Mouse (Mus musculus): Measurements from ENCODE around the gene Donson. TPM values are rescaled to one million over a fixed set of nuclear protein-coding genes. Genes with fewer than 3 reads are reported as not detected.
"Not testable (repeated sequence)": the region's sequence is repeated elsewhere in the genome, so short reads cannot be mapped to it uniquely, and the experiment has no call there.

Gene Donson
- polyA plus RNA-seq, 1 experiment from 2014 or later, result 5.4 TPM

DNA sequence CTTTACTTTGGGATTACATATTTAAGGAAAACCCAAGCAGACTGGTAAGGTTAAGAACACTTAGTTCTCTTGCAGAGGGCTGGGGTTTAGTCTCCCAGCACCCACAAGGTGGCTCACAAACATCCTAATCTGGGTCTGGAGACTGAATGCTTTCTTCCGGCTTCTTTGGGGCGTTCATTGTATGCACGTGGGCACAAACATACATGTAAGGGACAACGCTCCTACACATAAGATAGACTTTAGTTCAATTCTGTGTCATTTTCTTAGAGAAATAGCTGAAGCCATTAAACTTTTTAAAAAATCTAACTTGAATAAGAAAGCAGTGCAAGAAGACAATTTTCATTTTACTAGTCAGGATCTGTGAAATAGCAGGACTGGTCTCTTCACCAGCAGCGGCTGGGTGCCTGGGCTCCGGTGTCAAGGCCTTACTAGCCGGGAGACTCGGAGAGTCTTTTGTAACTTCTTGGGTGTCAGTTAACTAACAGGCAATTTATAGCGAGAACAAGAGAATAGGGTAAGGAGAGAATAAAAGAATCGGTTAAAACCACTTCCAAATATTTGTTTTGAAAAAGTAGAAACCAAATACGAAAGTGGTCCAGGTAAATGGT is 42.5 kb downstream of the Donson start:
- DNase-seq (ENCODE audit: low spot score) (peak; percentile 45), ATAC-seq (ENCODE audit: low FRiP score, low TSS enrichment) (no peak)
- Histone ChIP-seq H3K9me3 (ENCODE audit: control insufficient read depth, low read length) (no peaks in the 10 kb centered on the region), H3K27me3 (ENCODE audit: control insufficient read depth, insufficient read depth, low read length) (no peaks in the 10 kb centered on the region), H3K4me3 (ENCODE audit: low read depth, low read length) (peak overlapping the region; percentile 78), H3K9ac (ENCODE audit: low read length) (peak overlapping the region; percentile 93), H3K4me1 (replicated peaks; ENCODE audit: control insufficient read depth, insufficient read depth) (no peaks in the 10 kb centered on the region), H3K27ac (replicated peaks) (peak overlapping the region; percentile 100), H3K4me2 (replicated peaks; ENCODE audit: low read depth) (peak overlapping the region; percentile 93), H3K36me3 (ENCODE audit: control insufficient read depth, insufficient read depth, low read length) (0 out of 2 replicates have a peak, but pooled peaks cover 3% of the 10 kb centered on the region)
- 2% methylated on average over 11 of the region's 11 CpGs for WGBS
- TF ChIP-seq EP300 (optimal IDR thresholded peaks at IDR 0.05), result no peak
- TF ChIP-seq CTCF (IDR thresholded peaks at IDR 0.05; ENCODE audit: low read depth), result peak; percentile 47

DNA sequence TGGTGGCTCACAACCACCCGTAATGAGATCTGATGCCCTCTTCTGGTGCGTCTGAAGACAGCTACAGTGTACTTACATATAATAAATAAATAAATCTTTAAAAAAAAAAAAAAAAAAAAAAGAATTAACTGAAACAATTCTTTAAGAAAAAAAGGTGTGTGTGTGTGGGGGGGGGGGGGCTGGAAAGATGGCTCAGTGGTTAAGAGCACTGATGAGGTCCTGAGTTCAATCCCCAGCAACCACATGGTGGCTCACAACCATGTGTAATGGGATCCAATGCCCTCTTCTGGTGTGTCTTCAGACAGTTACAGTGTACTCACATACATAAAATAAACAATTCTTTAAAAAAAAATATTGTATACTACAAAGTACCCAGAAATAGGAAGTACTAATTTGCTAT is 43.1 kb downstream of the Donson start:
- H3K4me2 ChIP-seq (replicated peaks; ENCODE audit: low read depth); H3K9me3 ChIP-seq (ENCODE audit: control insufficient read depth, low read length); H3K27me3 ChIP-seq (ENCODE audit: control insufficient read depth, insufficient read depth, low read length); H3K27ac ChIP-seq (replicated peaks); H3K4me1 ChIP-seq (replicated peaks; ENCODE audit: control insufficient read depth, insufficient read depth); DNase-seq (ENCODE audit: low spot score); ATAC-seq (ENCODE audit: low FRiP score, low TSS enrichment); H3K36me3 ChIP-seq (ENCODE audit: control insufficient read depth, insufficient read depth, low read length); H3K4me3 ChIP-seq (ENCODE audit: low read depth, low read length); H3K9ac ChIP-seq (ENCODE audit: low read length): not testable (repeated sequence)
- no CpG with 5 or more reads among the region's 2 CpGs for WGBS
- TF ChIP-seq CTCF (IDR thresholded peaks at IDR 0.05; ENCODE audit: low read depth), result 0 out of 2 replicates have a peak, but pooled peaks have one; percentile 7

DNA sequence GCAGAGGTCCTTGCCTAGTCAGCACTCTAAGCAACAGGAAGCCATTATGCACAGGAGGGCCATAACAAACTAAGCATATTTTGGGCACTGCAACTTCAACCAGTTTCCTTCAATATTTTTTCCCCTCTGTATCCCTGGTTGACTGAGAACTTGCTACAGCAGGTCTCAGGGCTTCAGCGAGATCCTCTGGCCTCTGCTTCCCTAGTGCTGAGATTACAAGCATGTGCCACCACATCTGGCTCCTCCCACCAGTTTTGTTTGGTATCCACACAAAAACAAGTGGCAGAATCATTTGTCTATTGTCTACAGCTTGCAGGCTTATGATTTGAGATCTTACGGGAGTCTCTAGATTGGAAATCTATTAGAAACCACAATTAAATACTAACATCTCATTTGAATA is 43.7 kb downstream of the Donson start:
- H3K27me3 ChIP-seq (ENCODE audit: control insufficient read depth, insufficient read depth, low read length), result no peaks in the 10 kb centered on the region
- ATAC-seq (ENCODE audit: low FRiP score, low TSS enrichment), result no peak
- H3K4me1 ChIP-seq (replicated peaks; ENCODE audit: control insufficient read depth, insufficient read depth), result no peaks in the 10 kb centered on the region
- no peak overlapping the region for H3K4me2 ChIP-seq (replicated peaks; ENCODE audit: low read depth)
- DNase-seq (ENCODE audit: low spot score), result no peak
- WGBS, result 81% methylated on average over 2 of the region's 2 CpGs
- H3K36me3 ChIP-seq (ENCODE audit: control insufficient read depth, insufficient read depth, low read length), result 0 out of 2 replicates have a peak, but pooled peaks cover 3% of the 10 kb centered on the region
- no peak overlapping the region for H3K4me3 ChIP-seq (ENCODE audit: low read depth, low read length)
- no peak overlapping the region for H3K9ac ChIP-seq (ENCODE audit: low read length)
- H3K27ac ChIP-seq (replicated peaks), result no peak overlapping the region
- no peak for TF ChIP-seq EP300 (optimal IDR thresholded peaks at IDR 0.05)
- TF ChIP-seq CTCF (IDR thresholded peaks at IDR 0.05; ENCODE audit: low read depth), result no peak
- no peaks in the 10 kb centered on the region for H3K9me3 ChIP-seq (ENCODE audit: control insufficient read depth, low read length)

DNA sequence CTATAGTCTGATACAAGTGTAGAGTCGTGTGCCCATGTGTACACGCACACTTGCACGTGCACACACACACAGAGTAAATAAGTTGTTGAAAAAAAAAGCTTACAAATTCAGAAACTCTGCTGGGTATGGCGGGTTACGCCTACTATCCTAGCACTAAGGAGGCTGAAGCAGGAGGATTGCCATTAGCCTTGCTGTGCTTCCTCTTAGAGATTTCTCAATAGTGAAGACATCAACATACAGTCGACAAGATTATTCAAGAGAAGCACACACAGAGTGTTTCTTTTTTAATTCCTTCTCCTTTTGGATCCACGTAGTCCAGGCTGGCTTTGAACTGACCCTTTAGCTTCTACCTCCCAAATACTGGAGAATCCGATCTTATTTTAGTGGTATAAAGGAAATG is 48.4 kb downstream of the Donson start:
- TF ChIP-seq CTCF (IDR thresholded peaks at IDR 0.05; ENCODE audit: low read depth) (no peak), EP300 (optimal IDR thresholded peaks at IDR 0.05) (no peak)
- Histone ChIP-seq H3K36me3 (ENCODE audit: control insufficient read depth, insufficient read depth, low read length) (peaks cover 20% of the 10 kb centered on the region; the same call in 1 of the 2 replicates), H3K4me2 (replicated peaks; ENCODE audit: low read depth) (no peak overlapping the region), H3K4me1 (replicated peaks; ENCODE audit: control insufficient read depth, insufficient read depth) (no peaks in the 10 kb centered on the region), H3K27ac (replicated peaks) (no peak overlapping the region), H3K9me3 (ENCODE audit: control insufficient read depth, low read length) (no peaks in the 10 kb centered on the region), H3K4me3 (ENCODE audit: low read depth, low read length) (no peak overlapping the region), H3K27me3 (ENCODE audit: control insufficient read depth, insufficient read depth, low read length) (no peaks in the 10 kb centered on the region), H3K9ac (ENCODE audit: low read length) (no peak overlapping the region)
- no peak for DNase-seq (ENCODE audit: low spot score)
- no peak for ATAC-seq (ENCODE audit: low FRiP score, low TSS enrichment)
- 93% methylated on average over 8 of the region's 8 CpGs for whole genome bisulfite sequencing

DNA sequence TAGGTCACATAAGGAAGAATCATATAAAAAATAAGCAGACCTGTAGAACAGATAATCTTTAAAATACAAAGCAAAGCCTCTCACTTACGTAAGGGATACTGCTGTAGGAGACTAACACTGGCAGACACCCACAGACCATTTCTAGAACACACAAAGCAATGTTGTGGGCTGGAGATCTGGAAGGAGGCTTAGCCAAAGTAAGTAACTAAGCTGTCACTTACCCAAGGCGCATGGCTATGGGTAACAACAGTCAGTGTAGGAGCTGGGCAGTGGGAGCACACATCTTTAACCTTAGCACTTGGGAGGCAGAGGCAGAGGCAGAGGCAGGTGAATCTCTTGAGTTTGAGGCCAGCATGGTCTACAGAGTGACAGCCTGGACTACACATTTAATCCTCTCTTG is 48.9 kb downstream of the Donson start:
- DNase-seq (ENCODE audit: low spot score), result no peak
- no peaks in the 10 kb centered on the region for H3K27me3 ChIP-seq (ENCODE audit: control insufficient read depth, insufficient read depth, low read length)
- no peak overlapping the region for H3K27ac ChIP-seq (replicated peaks)
- H3K4me1 ChIP-seq (replicated peaks; ENCODE audit: control insufficient read depth, insufficient read depth), result no peaks in the 10 kb centered on the region
- H3K4me3 ChIP-seq (ENCODE audit: low read depth, low read length), result no peak overlapping the region
- H3K9me3 ChIP-seq (ENCODE audit: control insufficient read depth, low read length), result no peaks in the 10 kb centered on the region
- TF ChIP-seq CTCF (IDR thresholded peaks at IDR 0.05; ENCODE audit: low read depth), result no peak
- no peak for TF ChIP-seq EP300 (optimal IDR thresholded peaks at IDR 0.05)
- no peak for ATAC-seq (ENCODE audit: low FRiP score, low TSS enrichment)
- 96% methylated on average over 2 of the region's 2 CpGs for WGBS
- peaks cover 22% of the 10 kb centered on the region; the same call in 1 of the 2 replicates for H3K36me3 ChIP-seq (ENCODE audit: control insufficient read depth, insufficient read depth, low read length)
- no peak overlapping the region for H3K4me2 ChIP-seq (replicated peaks; ENCODE audit: low read depth)
- H3K9ac ChIP-seq (ENCODE audit: low read length), result no peak overlapping the region

DNA sequence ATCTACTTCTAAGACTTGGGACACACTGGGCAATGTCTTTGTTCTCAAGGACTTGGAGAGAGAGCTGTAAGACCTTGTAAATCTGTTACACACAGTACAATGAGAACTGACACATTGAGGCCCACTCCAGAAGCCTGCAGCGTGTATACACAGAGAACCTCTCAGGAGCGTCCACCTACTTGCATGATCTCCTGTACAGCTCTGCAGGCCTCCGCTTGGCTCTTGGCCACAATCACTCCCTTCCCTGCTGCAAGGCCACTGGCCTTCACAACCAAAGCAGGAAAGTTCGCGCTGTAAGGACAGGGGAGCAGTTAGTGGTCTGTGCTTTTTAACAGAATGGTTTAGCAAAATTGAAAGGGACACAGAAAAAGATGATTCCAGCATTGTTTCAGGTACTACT is 49.4 kb downstream of the Donson start:
- 92% methylated on average over 5 of the region's 5 CpGs for whole genome bisulfite sequencing
- no peaks in the 10 kb centered on the region for H3K27me3 ChIP-seq (ENCODE audit: control insufficient read depth, insufficient read depth, low read length)
- no peak overlapping the region for H3K27ac ChIP-seq (replicated peaks)
- TF ChIP-seq EP300 (optimal IDR thresholded peaks at IDR 0.05), result no peak
- TF ChIP-seq CTCF (IDR thresholded peaks at IDR 0.05; ENCODE audit: low read depth), result no peak
- H3K4me2 ChIP-seq (replicated peaks; ENCODE audit: low read depth), result no peak overlapping the region
- H3K4me3 ChIP-seq (ENCODE audit: low read depth, low read length), result no peak overlapping the region
- H3K36me3 ChIP-seq (ENCODE audit: control insufficient read depth, insufficient read depth, low read length), result peaks cover 22% of the 10 kb centered on the region; the same call in 1 of the 2 replicates
- no peak for ATAC-seq (ENCODE audit: low FRiP score, low TSS enrichment)
- no peak overlapping the region for H3K9ac ChIP-seq (ENCODE audit: low read length)
- DNase-seq (ENCODE audit: low spot score), result no peak
- H3K9me3 ChIP-seq (ENCODE audit: control insufficient read depth, low read length), result no peaks in the 10 kb centered on the region
- no peaks in the 10 kb centered on the region for H3K4me1 ChIP-seq (replicated peaks; ENCODE audit: control insufficient read depth, insufficient read depth)

All from stomach, postnatal 0 days (tissue).